Mouse (Mus musculus) cerebellum, postnatal 14 days (tissue): ENCODE data around the gene Dtnb.

Source experiments
- DNase-seq, 2 experiments: peaks; one replicate each; pipeline ENCODE4 v3.0.0; 2021; ENCODE audit warnings: mixed read lengths in 2 of 2

Dtnb gene

GRCm38 (mm10) chr12:3733328-3733727 lies 161.1 kb downstream of the Dtnb start:
- DNase-seq: no peak

DNA sequence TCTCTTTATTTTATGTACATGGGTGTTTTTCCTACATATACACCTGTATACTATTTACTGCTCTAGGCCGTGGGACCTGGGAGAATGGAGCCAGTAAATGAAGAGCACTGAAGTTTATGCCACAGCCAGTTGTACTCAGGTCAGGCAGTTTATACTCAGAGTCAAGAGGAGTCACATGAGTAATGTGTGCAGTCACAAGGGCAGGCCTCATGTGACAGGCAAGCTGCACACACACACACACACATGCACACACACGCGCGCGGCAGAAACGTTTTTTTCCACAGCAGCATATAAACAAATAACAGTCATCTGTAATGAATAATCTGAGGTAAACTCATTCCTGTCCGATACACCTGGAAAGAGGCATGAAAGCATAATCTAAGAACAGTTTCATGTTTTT lies 164.8 kb downstream of the Dtnb start:
- no peak for DNase-seq

- no peak for DNase-seq
These were observed 166.8 kb downstream of the Dtnb start for GRCm38 (mm10) chr12:3738741-3739529.

GRCm38 (mm10) chr12:3739749-3740704 lies 167.8 kb downstream of the Dtnb start:
- no peak for DNase-seq

DNA sequence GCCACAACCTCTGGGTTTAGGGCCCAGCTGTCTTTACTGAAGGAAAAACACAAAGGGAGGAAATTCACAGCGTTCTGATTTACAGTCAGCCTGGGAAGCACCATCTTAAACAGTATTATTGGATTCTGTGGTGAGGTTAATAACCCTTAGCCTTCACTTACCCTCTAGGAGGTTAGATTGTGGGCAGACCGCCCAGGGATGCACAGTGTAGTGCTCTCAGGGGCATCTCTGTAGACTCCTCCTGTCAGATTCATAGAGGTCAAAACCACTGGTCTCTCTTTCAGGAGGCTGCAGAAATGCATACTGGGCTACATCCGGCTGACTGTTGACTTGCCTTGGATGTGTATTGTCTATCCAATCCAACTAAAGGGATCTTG lies 168.5 kb downstream of the Dtnb start:
- no peak for DNase-seq

DNA sequence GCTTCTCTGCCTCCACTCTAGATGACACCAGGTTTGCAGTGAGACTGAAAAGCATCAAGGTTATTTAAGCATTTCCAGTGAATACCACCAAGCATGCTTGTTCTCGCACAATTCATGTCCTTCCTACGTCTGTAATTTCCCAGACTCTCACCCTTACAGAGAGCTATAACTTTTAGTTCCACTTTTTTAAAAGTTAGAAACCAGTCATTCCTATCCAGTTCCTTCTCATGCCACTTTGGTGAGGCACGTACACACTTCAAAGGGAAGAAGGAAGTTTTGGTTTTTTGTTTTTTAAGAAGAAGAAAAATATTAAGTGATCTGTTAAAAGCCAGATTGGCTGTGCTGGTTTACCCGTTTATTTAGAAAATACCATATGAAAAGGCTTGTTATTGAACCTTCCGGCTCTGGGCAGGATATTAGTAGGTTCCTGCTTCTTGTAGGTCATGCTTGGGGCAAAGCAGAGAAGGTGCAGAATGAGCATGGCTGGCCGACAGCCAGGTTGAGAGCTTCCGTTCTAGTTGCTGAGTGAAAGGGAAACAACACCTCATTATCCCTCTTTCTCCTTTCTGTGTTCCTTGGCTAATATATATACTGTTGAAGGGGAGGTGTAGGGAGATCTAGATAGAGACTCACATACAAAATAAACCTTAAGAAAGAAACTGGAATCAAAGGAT lies 173.4 kb downstream of the Dtnb start:
- no peak for DNase-seq

DNA sequence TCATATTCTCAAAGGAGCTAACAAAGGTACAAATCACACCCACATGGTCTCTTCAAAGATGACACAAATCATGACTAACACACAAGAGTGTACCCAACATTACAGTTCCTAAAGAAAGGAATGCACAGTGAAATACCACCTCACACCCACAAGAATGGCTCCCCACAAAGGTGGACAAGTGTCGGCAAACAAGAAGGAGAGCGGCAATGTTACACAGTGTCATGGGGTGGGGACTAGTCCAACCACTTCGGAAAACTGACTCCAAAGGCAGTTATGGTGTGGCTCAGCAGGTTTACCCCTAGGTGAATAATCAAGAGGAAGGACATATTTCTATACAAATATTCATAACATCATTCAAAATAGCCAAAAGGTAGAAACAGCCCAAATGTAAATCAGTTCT lies 174.2 kb downstream of the Dtnb start:
- DNase-seq: no peak

DNA sequence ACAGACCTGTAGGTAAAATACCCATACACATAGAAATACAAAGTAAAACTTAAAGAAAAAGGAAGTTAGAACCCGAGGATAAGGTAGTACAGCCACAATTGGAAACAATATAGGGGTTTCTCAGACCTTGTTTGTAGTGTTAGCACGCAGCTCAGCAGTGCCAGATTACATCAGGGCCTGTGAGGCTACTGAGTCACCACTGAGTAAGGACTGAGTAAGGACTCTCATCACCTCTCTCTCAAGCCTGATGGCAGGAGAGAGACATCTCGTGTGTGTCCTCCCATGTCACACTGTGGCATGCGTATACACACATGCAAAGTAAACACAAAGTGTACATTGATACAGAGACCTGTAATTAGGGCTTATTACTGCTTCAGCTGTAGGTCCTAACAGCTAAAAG lies 175.4 kb downstream of the Dtnb start:
- no peak for DNase-seq

DNA sequence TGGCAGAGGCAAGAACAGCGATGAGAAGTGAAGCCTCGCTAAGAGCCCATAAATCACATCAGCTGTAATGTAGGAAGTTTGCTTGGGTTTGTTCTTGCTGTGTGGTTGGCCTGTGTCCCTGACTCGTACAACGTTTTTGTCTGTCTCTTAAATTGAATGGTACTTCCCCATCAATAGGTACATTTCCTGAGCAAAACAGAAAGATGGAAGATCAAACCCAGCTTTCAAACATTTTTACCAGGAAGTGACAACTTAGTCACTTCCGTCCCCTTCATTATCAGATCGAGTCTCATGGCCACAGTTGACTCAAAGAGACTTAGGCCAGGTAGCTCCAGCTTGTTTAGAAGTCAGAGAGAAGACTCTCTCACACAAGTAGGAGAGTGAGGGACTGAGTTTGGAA lies 183.3 kb downstream of the Dtnb start:
- DNase-seq: no peak

DNA sequence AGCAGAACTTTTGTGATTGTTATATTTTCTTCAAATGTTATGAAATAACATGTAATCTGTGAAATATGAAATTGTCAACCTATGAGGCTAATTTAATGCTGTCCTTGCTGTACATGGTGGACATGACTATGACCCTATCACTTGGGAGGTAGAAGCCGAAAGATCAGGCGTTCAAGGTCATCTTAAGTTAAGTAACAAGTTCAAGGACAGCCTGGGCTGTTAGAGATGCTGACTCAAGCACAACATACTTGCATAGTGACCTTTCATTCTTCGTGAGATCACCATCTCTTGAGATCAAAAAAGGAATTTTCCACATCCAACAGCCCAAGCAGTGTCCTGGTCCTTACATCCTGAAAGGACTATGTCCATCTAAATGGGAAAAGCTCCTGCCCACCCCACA lies 184.0 kb downstream of the Dtnb start:
- no peak for DNase-seq

DNA sequence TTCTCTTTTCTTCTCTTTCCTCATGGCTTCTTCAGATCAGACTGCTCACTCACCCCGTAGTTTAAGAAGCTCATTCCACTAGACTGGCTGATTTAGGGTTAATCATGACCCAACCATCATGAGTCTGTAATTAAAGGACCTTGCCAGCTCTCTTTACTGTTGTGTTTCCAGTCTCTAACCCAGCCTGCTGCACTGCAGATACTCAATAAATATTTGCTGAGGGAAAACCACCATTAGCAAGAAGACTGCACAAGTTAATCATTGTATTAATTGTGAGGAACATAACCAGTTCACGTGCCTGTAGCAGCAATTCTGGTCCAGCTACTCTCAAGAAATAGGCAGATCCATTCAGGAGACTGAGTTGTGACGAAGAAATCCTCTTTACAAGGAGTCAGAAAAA lies 185.9 kb downstream of the Dtnb start:
- no peak for DNase-seq

DNA sequence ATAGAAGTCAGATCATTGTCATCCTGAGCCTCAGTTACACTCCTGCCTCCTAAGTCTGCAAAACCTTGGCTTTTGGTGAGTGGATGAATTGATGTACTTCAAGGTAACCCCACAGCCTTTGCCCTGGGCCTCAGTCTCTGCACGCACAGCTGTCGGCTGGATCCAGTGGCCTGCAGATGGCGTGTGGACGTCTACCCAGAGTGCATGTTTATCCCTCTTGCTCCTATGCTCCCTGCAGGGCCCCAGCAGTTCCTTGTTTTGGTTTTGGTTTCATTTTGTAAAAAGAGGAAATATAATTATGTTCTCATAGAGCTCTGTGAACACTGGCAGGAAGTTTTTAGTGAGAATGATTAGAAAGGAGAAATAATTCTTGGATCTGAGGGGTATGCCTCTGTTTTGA lies 187.2 kb downstream of the Dtnb start:
- DNase-seq: no peak

- DNase-seq: peak in 1 of 2 experiments; percentile 73
These were observed 188.9 kb downstream of the Dtnb start for GRCm38 (mm10) chr12:3760876-3761590.

DNA sequence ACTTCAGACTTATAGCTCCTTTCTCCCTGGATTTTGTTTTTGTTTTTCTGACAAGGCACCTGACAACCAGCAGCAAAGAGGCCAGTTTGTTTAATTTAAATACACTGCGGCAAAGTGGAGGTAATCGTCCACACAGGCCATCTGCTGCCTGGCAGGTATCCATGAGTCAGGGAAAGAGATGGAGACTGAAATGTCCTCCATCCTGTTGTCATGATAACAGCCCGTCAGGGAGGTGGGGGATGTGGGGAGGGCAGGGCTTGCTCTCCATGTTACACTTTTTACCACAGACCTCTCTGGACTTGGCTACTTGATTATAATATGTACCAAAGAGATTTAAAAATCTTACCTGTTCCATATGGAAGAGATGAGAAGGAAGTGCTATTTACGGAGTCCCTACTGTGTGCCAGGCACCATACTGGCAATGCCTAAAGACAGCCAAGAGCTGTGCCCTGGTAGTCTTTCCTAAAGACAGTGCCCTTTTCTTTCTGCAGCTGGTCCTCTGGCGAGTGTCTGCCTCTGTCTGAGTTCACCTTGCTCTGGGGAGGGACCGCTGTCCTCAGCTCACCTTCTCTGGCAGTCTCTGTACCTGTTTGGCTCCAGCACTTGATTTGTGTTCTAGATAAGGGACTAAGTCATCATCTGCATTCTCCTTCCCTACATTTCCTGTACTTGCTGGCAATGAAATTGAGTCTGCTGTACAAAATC lies 189.6 kb downstream of the Dtnb start:
- peak; percentile 95 to 96 for DNase-seq

DNA sequence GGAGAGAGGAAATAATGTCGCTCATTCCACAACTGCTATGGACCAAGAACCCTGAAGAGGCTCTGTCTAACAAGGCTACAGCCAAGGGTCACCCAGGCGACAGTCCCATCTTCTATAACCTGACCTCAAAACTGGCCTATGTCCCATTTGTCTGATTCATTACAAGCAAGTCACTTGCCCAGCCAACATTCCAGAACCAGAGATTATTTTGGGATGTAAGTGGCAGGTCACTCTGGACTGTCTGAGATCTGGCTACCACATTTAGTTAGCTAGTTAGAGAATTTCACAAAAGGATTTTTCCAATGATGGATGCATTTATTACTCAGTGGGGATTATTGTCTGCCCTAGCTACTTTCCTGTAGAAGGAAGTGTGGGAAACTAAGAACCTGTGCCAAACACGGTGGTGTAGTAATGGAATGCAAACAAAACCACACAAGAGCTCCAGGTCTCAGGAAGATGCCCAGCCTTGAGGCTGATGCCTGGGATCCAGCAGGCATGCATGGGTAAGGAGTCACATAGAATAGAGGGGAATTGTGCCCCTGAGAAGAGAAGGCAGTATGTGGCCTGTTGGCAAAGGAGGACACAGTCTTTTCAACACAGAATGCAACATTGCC lies 192.1 kb downstream of the Dtnb start:
- no peak for DNase-seq

DNA sequence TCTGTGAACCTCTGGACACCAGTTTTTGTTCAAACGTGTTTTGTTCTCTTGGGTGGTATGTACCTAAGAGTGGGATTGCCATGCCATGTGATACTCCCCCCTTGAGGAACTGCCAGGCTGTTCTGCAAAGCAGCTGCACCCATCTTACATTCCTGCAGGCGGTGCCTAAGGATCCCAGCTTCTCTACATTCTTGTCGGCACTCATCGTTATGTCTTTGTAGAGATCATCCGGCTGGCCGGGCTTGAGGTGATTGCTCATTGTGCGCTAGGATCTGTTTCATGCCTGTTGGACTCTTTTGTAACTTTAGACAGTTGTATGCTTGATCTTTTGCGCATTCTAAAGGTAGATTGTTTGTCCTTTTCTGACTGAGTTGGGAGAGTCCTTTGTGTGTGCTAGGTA lies 195.2 kb downstream of the Dtnb start:
- no peak for DNase-seq

GRCm38 (mm10) chr12:3768391-3768790 lies 196.2 kb downstream of the Dtnb start:
- no peak for DNase-seq

DNA sequence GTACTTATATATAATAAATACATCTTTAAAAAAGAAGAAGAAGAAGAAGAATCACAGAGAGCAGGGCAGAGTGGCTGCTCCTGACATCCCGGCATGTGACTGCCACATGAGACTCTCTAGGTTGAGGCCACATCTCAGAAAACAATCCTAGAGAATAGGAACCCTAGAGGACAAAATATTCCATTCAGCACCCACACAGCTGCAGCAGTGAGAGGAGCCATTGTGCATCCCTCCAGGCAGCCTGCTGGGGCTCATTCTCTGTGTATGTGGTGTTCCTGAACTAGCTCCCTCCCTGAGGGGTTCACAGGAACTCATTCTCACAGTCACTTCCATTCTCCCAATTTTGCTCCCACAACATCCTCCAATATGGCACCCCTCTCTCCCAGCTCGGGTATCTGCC lies 198.4 kb downstream of the Dtnb start:
- no peak for DNase-seq

GRCm38 (mm10) chr12:3771080-3771479 lies 198.9 kb downstream of the Dtnb start:
- DNase-seq: no peak

- no peak for DNase-seq
These were observed 201.5 kb downstream of the Dtnb start for GRCm38 (mm10) chr12:3773643-3774042.

GRCm38 (mm10) chr12:3776015-3776414 lies 203.8 kb downstream of the Dtnb start:
- no peak for DNase-seq

GRCm38 (mm10) chr12:3777682-3778081 lies 205.5 kb downstream of the Dtnb start:
- DNase-seq: no peak
